Mouse (Mus musculus) heart, embryonic 13.5 days (tissue): Measurements from ENCODE around the gene Psmd2. TPM values are rescaled to one million over a fixed set of nuclear protein-coding genes. Genes with fewer than 3 reads are reported as not detected.

ENCODE experiments used
- microRNA counts: library from miRNA; unstranded; fragments of <30 nt; microRNA quantifications from one replicate; lab custom pipeline; 2016
- microRNA-seq: library from miRNA; unstranded; fragments of <30 nt; microRNA quantifications from one replicate; pipeline ENCODE4, GENCODE M21; 2016
- polyA plus RNA-seq: library from polyadenylated mRNA; unstranded; fragments of >200 nt; fragmentation: Nextera tagmentation; extraction: Ambion mirVana; gene quantifications from 2 replicates; pipeline ENCODE4 v1.2.1, GENCODE M21; 2015

Gene Psmd2
- polyA plus RNA-seq, 1 experiment from 2014 or later: 245 TPM

MicroRNAs within 50 kb of the gene (microRNA counts, 519-probe panel; counts per million panel counts)
- 3,469 counts per million, percentile 69 among the panel's probes with 10 or more counts for microRNA mmu-miR-1224 (lab: Ali Mortazavi, UCI)

Small RNAs within 50 kb of the gene (microRNA-seq; reads per million reads assigned to microRNA genes)
- gene Mir1224: 1.0 reads per million

Other genes starting within 250 kb of the Psmd2 start
- gene Abcc5, start 225.3 kb upstream of the Psmd2 start, polyA plus RNA-seq: 54.9 and 57.0 TPM in 2 replicates
- 78.8 and 81.5 TPM in 2 replicates for gene Eif2b5, start 152.8 kb upstream of the Psmd2 start, polyA plus RNA-seq
- gene Dvl3, start 134.7 kb upstream of the Psmd2 start, polyA plus RNA-seq: 19.7 and 20.5 TPM in 2 replicates
- gene Ap2m1, start 116.2 kb upstream of the Psmd2 start, polyA plus RNA-seq: 434 and 465 TPM in 2 replicates
- gene Abcf3, start 103.1 kb upstream of the Psmd2 start, polyA plus RNA-seq: 42.5 and 44.0 TPM in 2 replicates
- gene Vwa5b2, start 62.2 kb upstream of the Psmd2 start, polyA plus RNA-seq: 0.19 and 0.25 TPM in 2 replicates
- 20.6 and 21.1 TPM in 2 replicates for gene Eef1akmt4, start 40.1 kb upstream of the Psmd2 start, polyA plus RNA-seq
- not detected in 2 replicates for gene Gm49333, start 40.0 kb upstream of the Psmd2 start, polyA plus RNA-seq
- gene Alg3, start 39.9 kb upstream of the Psmd2 start, polyA plus RNA-seq: 33.3 and 35.3 TPM in 2 replicates
- 0.37 and 0.48 TPM in 2 replicates for gene Camk2n2, start 30.4 kb upstream of the Psmd2 start, polyA plus RNA-seq
- gene Ece2, start 21.8 kb upstream of the Psmd2 start, polyA plus RNA-seq: 0.92 and 1.2 TPM in 2 replicates
- gene Eif4g1, start 16.7 kb downstream of the Psmd2 start, polyA plus RNA-seq: 129 TPM in 2 replicates
- 5.1 and 6.0 TPM in 2 replicates for gene Fam131a, start 41.6 kb downstream of the Psmd2 start, polyA plus RNA-seq
- 52.6 and 56.2 TPM in 2 replicates for gene Polr2h, start 66.0 kb downstream of the Psmd2 start, polyA plus RNA-seq
- 3.9 and 4.3 TPM in 2 replicates for gene Clcn2, start 66.1 kb downstream of the Psmd2 start, polyA plus RNA-seq
- 0.39 and 0.83 TPM in 2 replicates for gene Chrd, start 81.5 kb downstream of the Psmd2 start, polyA plus RNA-seq
- 0.11 and 0.25 TPM in 2 replicates for gene Thpo, start 82.9 kb downstream of the Psmd2 start, polyA plus RNA-seq